Mouse (Mus musculus): ENCODE measurements at regions not wholly inside any gene's neighbourhood (a gene's known extent, or its start where the extent isn't known, plus 50 kb on each side); places are given as distances from the start of the nearest gene placed in this dataset.
A peak's percentile ranks its signal among the peaks of the same experiment; 100 is the strongest.
"Not testable (repeated sequence)": the region's sequence is repeated elsewhere in the genome, so short reads cannot be mapped to it uniquely, and the experiment has no call there.

DNA sequence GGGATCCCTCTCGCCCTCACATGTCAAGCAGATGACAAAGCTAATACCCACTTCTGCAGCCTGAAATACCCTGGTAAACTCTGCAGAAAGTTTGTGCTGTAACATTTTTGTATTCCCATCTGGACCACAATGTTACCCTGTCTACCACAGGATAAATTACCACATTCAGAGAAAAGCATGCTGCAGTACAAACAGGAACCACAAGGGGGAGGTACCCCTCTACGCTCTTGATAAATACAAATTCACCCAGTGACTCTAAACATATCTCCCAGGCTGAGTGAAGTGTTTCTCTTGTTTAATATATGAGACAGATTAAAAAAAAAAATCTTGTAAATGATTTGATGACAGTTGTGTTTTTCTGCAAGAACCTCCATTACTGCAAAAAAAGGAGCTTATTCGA is 549.8 kb upstream of the Olfr1507 start:
- H3K27ac ChIP-seq; intact Hi-C loops (cut with DNase I); DNase-seq (ENCODE audit: extremely low spot score in 1 of 2, low spot score in 2 of 2); H3K4me3 ChIP-seq: not testable (repeated sequence)
- TF ChIP-seq CTCF (IDR thresholded peaks at IDR 0.05), result peak; percentile 44

DNA sequence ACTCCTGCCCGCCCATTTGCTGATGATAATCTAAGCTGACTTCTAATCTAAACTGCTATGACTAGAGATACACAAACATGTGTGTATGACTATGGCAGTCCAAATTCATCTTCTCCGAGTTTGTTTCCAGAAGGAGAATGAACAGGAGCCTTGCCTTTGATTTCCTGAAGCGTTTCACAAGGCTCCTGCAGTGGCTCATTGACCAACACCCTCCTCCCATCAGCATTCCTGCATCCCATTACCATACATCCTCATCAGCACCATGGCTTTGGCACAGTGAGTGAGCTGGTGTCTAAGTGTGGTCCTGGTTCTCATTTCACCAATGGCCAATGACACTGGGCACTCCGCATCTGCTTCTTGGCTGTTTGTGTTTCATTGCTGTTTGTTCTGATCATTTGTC is 548.6 kb upstream of the Olfr1507 start:
- intact Hi-C loops (cut with DNase I); H3K4me3 ChIP-seq; H3K27ac ChIP-seq; DNase-seq (ENCODE audit: extremely low spot score in 1 of 2, low spot score in 2 of 2): not testable (repeated sequence)

DNA sequence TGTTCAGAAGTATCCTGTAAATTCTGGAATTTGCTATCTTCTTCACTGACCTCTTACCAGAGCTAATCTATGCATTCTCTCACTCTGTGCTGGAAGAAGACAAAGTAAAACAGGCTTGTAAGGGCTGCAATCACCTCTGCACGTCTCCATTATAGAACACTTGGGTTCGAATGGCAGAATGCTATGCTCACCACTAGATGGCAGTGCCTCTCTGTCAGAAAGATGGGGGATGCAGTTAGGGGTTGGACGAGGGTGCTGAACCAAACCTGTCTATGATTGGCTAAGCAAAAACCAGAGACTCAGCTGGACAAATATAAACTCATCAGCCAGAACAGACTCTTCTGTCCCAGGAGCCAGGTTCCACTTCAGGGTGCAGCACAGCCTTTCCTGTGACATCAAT is 546.5 kb upstream of the Olfr1507 start:
- DNase-seq (ENCODE audit: extremely low spot score in 1 of 2, low spot score in 2 of 2); H3K4me3 ChIP-seq; H3K27ac ChIP-seq; intact Hi-C loops (cut with DNase I): not testable (repeated sequence)
- TF ChIP-seq CTCF (IDR thresholded peaks at IDR 0.05), result peak; percentile 43

DNA sequence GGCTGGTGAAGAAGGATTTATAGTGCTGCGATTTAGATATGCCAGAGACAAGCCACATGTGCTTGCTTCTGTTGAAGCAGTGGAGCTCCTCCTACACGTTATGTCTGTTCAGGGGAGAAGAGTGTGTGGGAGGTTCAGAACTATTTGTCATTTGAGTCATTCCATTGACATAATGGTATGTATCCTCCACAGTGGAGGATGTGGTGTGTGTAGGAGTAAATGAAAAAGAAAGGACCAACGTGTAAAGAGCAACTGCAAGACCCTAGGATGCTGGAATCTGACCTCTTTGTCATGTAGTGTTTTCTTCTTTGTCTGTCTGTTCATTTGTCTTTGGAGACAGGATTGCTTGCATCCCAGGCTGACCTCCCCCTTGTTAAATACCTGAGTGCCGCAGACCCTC is 543.9 kb upstream of the Olfr1507 start:
- DNase-seq (ENCODE audit: extremely low spot score in 1 of 2, low spot score in 2 of 2); H3K4me3 ChIP-seq; intact Hi-C loops (cut with DNase I); H3K27ac ChIP-seq: not testable (repeated sequence)

GRCm38 (mm10) chr14:53034940-53035339 is 539.4 kb upstream of the Olfr1507 start:
- intact Hi-C loops (cut with DNase I); H3K4me3 ChIP-seq; H3K27ac ChIP-seq; DNase-seq (ENCODE audit: extremely low spot score in 1 of 2, low spot score in 2 of 2): not testable (repeated sequence)

DNA sequence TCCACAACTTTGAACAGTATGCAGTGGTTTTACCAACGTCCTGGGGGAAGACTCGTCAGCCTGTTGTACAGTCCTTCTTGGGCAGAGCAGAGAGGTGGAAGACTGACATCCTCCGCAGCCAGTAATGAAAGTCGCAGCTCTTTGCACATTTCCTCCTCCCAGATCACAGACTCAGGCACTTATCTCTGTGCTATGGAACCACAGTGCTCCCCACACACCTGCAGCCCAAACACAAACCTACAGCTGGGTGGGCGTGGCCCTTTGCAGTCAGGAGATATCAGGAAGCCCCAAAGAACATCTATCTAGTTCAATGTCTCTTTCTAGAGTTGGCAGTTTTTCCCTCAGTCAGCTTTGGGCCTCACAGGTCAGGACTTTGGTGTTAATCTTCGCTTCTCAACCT is 537.7 kb upstream of the Olfr1507 start:
- H3K27ac ChIP-seq; DNase-seq (ENCODE audit: extremely low spot score in 1 of 2, low spot score in 2 of 2); H3K4me3 ChIP-seq; intact Hi-C loops (cut with DNase I): not testable (repeated sequence)

DNA sequence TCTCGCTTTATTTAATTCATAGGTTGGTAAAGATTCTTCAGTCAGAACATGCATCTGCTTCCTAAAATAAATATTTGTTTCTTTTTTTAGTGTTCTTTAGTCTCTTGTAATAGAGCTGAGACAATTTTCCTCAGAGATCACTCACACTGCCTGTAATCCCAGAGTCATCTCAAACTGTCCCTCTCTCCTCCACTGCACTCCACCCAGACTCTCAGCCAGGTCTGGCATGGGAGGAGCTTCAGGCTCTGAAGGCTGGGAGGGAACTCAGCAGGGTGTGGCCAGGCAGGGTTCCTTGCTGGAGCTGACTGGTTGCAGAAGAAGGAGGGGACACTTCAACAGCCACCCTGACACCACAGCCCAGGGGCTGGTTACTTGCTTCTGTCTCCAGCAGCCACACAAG is 536.9 kb upstream of the Olfr1507 start:
- H3K27ac ChIP-seq; DNase-seq (ENCODE audit: extremely low spot score in 1 of 2, low spot score in 2 of 2); intact Hi-C loops (cut with DNase I); H3K4me3 ChIP-seq: not testable (repeated sequence)

GRCm38 (mm10) chr14:53030227-53030626 is 534.7 kb upstream of the Olfr1507 start:
- H3K4me3 ChIP-seq; DNase-seq (ENCODE audit: extremely low spot score in 1 of 2, low spot score in 2 of 2); H3K27ac ChIP-seq; intact Hi-C loops (cut with DNase I): not testable (repeated sequence)

- intact Hi-C loops (cut with DNase I); DNase-seq (ENCODE audit: extremely low spot score in 1 of 2, low spot score in 2 of 2); H3K27ac ChIP-seq; H3K4me3 ChIP-seq: not testable (repeated sequence)
Observed at GRCm38 (mm10) chr14:53026958-53027357, 531.4 kb upstream of the Olfr1507 start.

DNA sequence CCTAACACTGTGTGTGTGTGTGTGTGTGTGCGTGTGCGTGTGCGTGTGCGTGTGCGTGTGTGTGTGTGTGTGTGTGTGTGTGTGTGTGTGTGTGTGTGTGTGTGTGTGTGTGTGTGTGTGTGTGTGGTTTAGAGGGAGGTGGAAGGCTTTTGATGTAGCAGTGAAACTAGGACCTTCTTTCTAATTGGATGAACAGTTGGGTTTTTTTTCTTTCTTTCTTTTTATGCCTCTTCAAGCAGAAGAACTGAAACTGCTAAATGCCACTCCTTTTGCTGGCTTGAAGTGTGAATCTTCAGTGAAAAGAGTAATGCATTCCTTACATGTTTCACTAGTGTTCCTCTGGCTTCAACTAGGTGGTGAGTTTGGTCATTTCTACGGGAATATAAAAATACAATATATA is 524.6 kb upstream of the Olfr1507 start:
- intact Hi-C loops (cut with DNase I); H3K27ac ChIP-seq; DNase-seq (ENCODE audit: extremely low spot score in 1 of 2, low spot score in 2 of 2); H3K4me3 ChIP-seq: not testable (repeated sequence)

- DNase-seq (ENCODE audit: extremely low spot score in 1 of 2, low spot score in 2 of 2), result not testable (repeated sequence)
Observed at GRCm38 (mm10) chr14:53007741-53008140, 512.2 kb upstream of the Olfr1507 start.

DNA sequence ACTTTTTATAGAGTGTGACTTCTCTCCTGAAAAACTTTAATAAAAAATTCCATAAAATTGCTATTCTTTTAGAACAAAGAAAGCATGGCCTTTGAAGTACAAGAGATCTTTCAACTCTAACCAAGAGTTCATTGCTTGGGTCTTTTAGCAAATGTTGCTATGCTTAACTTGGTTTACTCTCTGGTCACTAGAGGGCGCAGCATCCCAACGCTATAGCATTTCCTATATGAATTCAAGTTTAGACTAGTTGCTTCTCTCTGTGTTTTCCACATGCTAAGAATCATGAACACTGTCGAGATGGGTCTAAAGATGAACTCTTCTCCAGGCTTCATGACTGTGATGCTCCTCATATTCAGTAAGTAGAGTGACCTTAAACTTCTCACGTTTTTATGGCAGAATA is 511.8 kb upstream of the Olfr1507 start:
- DNase-seq (ENCODE audit: extremely low spot score in 1 of 2, low spot score in 2 of 2); H3K4me3 ChIP-seq; intact Hi-C loops (cut with DNase I); H3K27ac ChIP-seq: not testable (repeated sequence)

More at GRCm38 (mm10) chr14:53007741-53008140, 512.2 kb upstream of the Olfr1507 start:
- intact Hi-C loops (cut with DNase I); H3K4me3 ChIP-seq; H3K27ac ChIP-seq: not testable (repeated sequence)

GRCm38 (mm10) chr14:53001289-53001688 is 505.7 kb upstream of the Olfr1507 start:
- intact Hi-C loops (cut with DNase I); H3K4me3 ChIP-seq; DNase-seq (ENCODE audit: extremely low spot score in 1 of 2, low spot score in 2 of 2); H3K27ac ChIP-seq: not testable (repeated sequence)

DNA sequence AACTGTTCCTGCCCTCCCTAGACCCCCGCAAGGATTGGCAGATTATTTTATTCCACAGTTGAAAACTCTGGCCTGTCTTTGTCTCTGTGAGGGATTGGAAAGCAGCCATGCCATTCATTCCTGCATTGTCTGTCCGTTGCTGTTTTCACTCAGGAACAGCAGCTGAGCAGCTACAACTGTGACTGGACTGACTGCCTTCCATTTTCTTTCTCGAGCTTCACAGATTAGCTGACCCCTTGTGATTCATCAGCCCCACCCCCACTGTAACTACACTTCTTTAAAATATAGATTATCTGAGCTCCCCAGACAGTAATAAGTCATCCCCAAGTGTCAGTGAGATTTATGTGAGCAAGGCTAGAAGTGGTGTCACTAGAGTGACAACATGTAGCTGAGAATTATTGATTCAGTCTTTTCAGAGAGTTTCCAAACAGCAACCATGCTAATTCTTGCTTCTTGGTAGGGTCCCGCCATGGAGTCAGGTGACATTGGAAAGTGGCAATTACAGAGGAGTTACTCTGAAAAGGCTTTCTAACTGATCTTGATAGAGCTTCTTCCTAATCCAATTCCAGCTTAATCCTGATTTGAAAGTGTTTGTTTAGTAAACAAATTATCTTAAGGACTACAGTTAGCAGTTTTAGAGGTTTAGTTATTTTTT is 496.7 kb upstream of the Olfr1507 start:
- intact Hi-C loops (cut with DNase I), result not testable (repeated sequence)

GRCm38 (mm10) chr14:52991328-52991665 is 495.7 kb upstream of the Olfr1507 start:
- intact Hi-C loops (cut with DNase I); DNase-seq (ENCODE audit: extremely low spot score in 1 of 2, low spot score in 2 of 2); H3K4me3 ChIP-seq; H3K27ac ChIP-seq: not testable (repeated sequence)

More for the DNA sequence above, 496.7 kb upstream of the Olfr1507 start:
- not testable (repeated sequence) for H3K27ac ChIP-seq; H3K4me3 ChIP-seq; DNase-seq (ENCODE audit: extremely low spot score in 1 of 2, low spot score in 2 of 2)

DNA sequence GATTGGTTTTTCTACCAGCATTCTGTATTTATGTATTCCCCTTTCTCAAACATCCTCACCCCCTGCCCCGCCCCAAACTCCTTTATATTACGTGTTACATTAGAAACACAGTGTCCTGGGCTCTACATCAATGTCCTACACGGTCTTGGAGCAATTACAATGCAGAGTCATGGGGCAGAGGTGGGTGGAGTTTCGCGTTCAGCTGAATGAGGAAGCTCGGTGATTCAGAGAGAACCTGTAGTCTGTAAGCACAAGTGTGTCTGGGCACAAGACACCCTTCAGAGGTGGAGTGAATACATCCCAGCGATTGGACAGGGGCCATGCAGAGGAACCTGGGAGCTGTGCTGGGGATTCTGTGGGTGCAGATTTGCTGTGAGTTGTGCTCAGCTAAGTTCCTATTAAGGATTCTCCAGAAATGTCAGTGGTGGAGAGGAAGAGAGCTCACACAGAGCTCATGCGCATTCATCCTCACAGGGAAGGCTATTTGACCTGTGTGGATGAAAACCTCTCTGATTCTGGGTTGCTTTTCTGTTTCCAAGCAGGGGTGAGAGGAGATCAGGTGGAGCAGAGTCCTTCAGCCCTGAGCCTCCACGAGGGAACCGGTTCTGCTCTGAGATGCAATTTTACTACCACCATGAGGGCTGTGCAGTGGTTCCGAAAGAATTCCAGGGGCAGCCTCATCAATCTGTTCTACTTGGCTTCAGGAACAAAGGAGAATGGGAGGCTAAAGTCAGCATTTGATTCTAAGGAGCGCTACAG is 495.2 kb upstream of the Olfr1507 start:
- H3K4me3 ChIP-seq; DNase-seq (ENCODE audit: extremely low spot score in 1 of 2, low spot score in 2 of 2); intact Hi-C loops (cut with DNase I); H3K27ac ChIP-seq: not testable (repeated sequence)

- DNase-seq (ENCODE audit: extremely low spot score in 1 of 2, low spot score in 2 of 2); intact Hi-C loops (cut with DNase I); H3K27ac ChIP-seq; H3K4me3 ChIP-seq: not testable (repeated sequence)
Observed at GRCm38 (mm10) chr14:52989940-52990339, 494.4 kb upstream of the Olfr1507 start.
